Mouse (Mus musculus) hindbrain, postnatal 0 days (tissue): ENCODE measurements around the gene Gm21060. TPM values are rescaled to one million over a fixed set of nuclear protein-coding genes. Genes with fewer than 3 reads are reported as not detected.
"Not testable (repeated sequence)": the region's sequence is repeated elsewhere in the genome, so short reads cannot be mapped to it uniquely, and the experiment has no call there.

Experiments used
- ATAC-seq: fragments of 200-750 bp; cut with Nextera tagmentation; 2 replicates; pipeline ENCODE4 v1.8.0; 2017; ENCODE audit warnings: mild to moderate bottlenecking, moderate TSS enrichment, moderate library complexity
- DNase-seq: peaks from one replicate; pipeline ENCODE4 v3.0.0-alpha.2; 2015; ENCODE audit warnings: low spot score
- H3K27ac ChIP-seq: fragments of 300-500 bp; sonication (generic); 2 replicates; pipeline ENCODE4 v1.5.1; 2014; ENCODE audit warnings: mild to moderate bottlenecking
- H3K27me3 ChIP-seq: fragments of 300-500 bp; sonication (generic); 2 replicates; pipeline ENCODE4 v1.6.1; 2014; ENCODE audit warnings: low read length, mixed read lengths; ENCODE audit not compliant: insufficient read depth
- H3K36me3 ChIP-seq: fragments of 300-500 bp; sonication (generic); 2 replicates; pipeline ENCODE4 v1.6.1; 2014; ENCODE audit warnings: low read length, mixed read lengths; ENCODE audit not compliant: insufficient read depth
- H3K4me1 ChIP-seq: fragments of 300-500 bp; sonication (generic); 2 replicates; pipeline ENCODE4 v1.6.1; 2014; ENCODE audit warnings: antibody characterized with exemption, low read length, mixed read lengths; ENCODE audit not compliant: insufficient read depth
- H3K4me2 ChIP-seq: fragments of 300-500 bp; sonication (generic); 2 replicates; pipeline ENCODE4 v1.6.1; 2014; ENCODE audit warnings: low read depth, mild to moderate bottlenecking, low read length, moderate library complexity, mixed read lengths
- H3K4me3 ChIP-seq: fragments of 300-500 bp; sonication (generic); 2 replicates; pipeline ENCODE4 v1.5.1; 2014; ENCODE audit warnings: low read length
- H3K9ac ChIP-seq: fragments of 300-500 bp; sonication (generic); replicated peaks from 2 replicates; pipeline ENCODE4 v1.6.1; 2014; ENCODE audit warnings: mild to moderate bottlenecking, low read length, moderate library complexity, mixed read lengths
- H3K9me3 ChIP-seq: fragments of 300-500 bp; sonication (generic); 2 replicates; pipeline ENCODE4 v1.6.1; 2016; ENCODE audit warnings: low read length, mixed read lengths
- CTCF ChIP-seq: IDR thresholded peaks from 2 replicates; pipeline ENCODE4 v1.5.1; 2016; ENCODE audit warnings: antibody characterized with exemption, control low read depth, low read depth
- WGBS: fragments of 180-500 bp; shearing (Covaris S2); extraction: QIAGEN DNeasy Blood & Tissue Kit; methylation state at CpG from one replicate; pipeline ENCODE4 v1.1.7; 2014; 5-methylcytosine and 5-hydroxymethylcytosine counted together
- polyA plus RNA-seq: library from polyadenylated mRNA; unstranded; fragments of >200 nt; fragmentation: Nextera tagmentation; extraction: Ambion mirVana; gene quantifications from 2 replicates; pipeline ENCODE4 v1.2.1, GENCODE M21; 2015
- total RNA-seq: library from RNA; depleted of rRNA; stranded (reverse); fragments of >200 nt; gene quantifications from 2 replicates; pipeline ENCODE4 v1.2.3, GENCODE M21; 2014; rRNA removed

The Gm21060 gene
- total RNA-seq (not detected in 2 replicates), polyA plus RNA-seq (not detected in 2 replicates)

- Histone ChIP-seq H3K27ac (no peak within 1 kb of the TSS), H3K4me2 (no peak within 1 kb of the TSS), H3K9ac (no peak within 1 kb of the TSS), H3K4me3 (no peak within 1 kb of the TSS), H3K27me3 (no peaks in the 10 kb centered on the region), H3K9me3 (no peaks in the 10 kb centered on the region), H3K36me3 (no peaks in the 10 kb centered on the region), H3K4me1 (no peaks in the 10 kb centered on the region)
- WGBS: 92% methylated on average over 2 of the region's 2 CpGs
- no peak for TF ChIP-seq CTCF
- ATAC-seq: no peak
- no peak for DNase-seq
Observed at GRCm38 (mm10) chr19:61296969-61297368, at the start of gene Gm21060. Gene Gm21060 (minus strand): TSS chr19:61297069.

GRCm38 (mm10) chr19:61320844-61321243, 24.0 kb upstream of the Gm21060 start:
- not testable (repeated sequence) for H3K9ac ChIP-seq, H3K4me3 ChIP-seq, H3K4me1 ChIP-seq, H3K4me2 ChIP-seq, ATAC-seq, H3K36me3 ChIP-seq, H3K27ac ChIP-seq, H3K27me3 ChIP-seq, DNase-seq, H3K9me3 ChIP-seq
- WGBS: 72% methylated on average over 3 of the region's 3 CpGs

- 21% methylated on average over 11 of the region's 11 CpGs for WGBS
- ATAC-seq, H3K9me3 ChIP-seq, H3K4me1 ChIP-seq, H3K4me3 ChIP-seq, H3K4me2 ChIP-seq, H3K36me3 ChIP-seq, H3K27ac ChIP-seq, H3K27me3 ChIP-seq, H3K9ac ChIP-seq: not testable (repeated sequence)
- DNase-seq: peak; percentile 1
Observed at GRCm38 (mm10) chr19:61313185-61313584, 16.3 kb upstream of the Gm21060 start.

- H3K4me1 ChIP-seq, H3K4me3 ChIP-seq, H3K9me3 ChIP-seq, H3K27me3 ChIP-seq, DNase-seq, H3K27ac ChIP-seq, H3K9ac ChIP-seq, ATAC-seq, H3K36me3 ChIP-seq, H3K4me2 ChIP-seq: not testable (repeated sequence)
- WGBS: 90% methylated on average over 10 of the region's 10 CpGs
Observed at GRCm38 (mm10) chr19:61312400-61312799, 15.5 kb upstream of the Gm21060 start.

- not testable (repeated sequence) for H3K4me3 ChIP-seq, H3K27me3 ChIP-seq, DNase-seq, H3K4me2 ChIP-seq, H3K36me3 ChIP-seq, H3K4me1 ChIP-seq, H3K9me3 ChIP-seq, H3K9ac ChIP-seq, H3K27ac ChIP-seq, ATAC-seq
- WGBS: 72% methylated on average over 1 of the region's 1 CpGs
Observed at GRCm38 (mm10) chr19:61308083-61308482, 11.2 kb upstream of the Gm21060 start.

GRCm38 (mm10) chr19:61285033-61285432, 11.8 kb downstream of the Gm21060 start:
- not testable (repeated sequence) for H3K4me3 ChIP-seq, ATAC-seq, DNase-seq, H3K9me3 ChIP-seq, H3K4me1 ChIP-seq, H3K36me3 ChIP-seq, H3K9ac ChIP-seq, H3K27ac ChIP-seq, H3K4me2 ChIP-seq, H3K27me3 ChIP-seq
- WGBS: 73% methylated on average over 4 of the region's 4 CpGs

GRCm38 (mm10) chr19:61283581-61283980, 13.3 kb downstream of the Gm21060 start:
- Histone ChIP-seq H3K9ac (no peak overlapping the region), H3K4me1 (no peaks in the 10 kb centered on the region), H3K4me2 (no peak overlapping the region), H3K9me3 (no peaks in the 10 kb centered on the region), H3K36me3 (no peaks in the 10 kb centered on the region), H3K27me3 (no peaks in the 10 kb centered on the region), H3K27ac (no peak overlapping the region), H3K4me3 (no peak overlapping the region)
- no peak for DNase-seq
- WGBS: 53% methylated on average over 1 of the region's 1 CpGs
- no peak for TF ChIP-seq CTCF
- no peak for ATAC-seq
